Mouse (Mus musculus) liver, embryonic 14.5 days (tissue): ENCODE results near the gene Shisa5.

Experiments
- CTCF ChIP-seq: IDR thresholded peaks from 2 replicates; pipeline ENCODE4 v1.5.1; 2016; ENCODE audit warnings: antibody characterized with exemption, low read depth, control low read depth
- EP300 ChIP-seq: IDR thresholded peaks from 2 replicates; pipeline ENCODE4 v1.6.1; 2016; ENCODE audit warnings: antibody characterized with exemption, low read depth

DNA sequence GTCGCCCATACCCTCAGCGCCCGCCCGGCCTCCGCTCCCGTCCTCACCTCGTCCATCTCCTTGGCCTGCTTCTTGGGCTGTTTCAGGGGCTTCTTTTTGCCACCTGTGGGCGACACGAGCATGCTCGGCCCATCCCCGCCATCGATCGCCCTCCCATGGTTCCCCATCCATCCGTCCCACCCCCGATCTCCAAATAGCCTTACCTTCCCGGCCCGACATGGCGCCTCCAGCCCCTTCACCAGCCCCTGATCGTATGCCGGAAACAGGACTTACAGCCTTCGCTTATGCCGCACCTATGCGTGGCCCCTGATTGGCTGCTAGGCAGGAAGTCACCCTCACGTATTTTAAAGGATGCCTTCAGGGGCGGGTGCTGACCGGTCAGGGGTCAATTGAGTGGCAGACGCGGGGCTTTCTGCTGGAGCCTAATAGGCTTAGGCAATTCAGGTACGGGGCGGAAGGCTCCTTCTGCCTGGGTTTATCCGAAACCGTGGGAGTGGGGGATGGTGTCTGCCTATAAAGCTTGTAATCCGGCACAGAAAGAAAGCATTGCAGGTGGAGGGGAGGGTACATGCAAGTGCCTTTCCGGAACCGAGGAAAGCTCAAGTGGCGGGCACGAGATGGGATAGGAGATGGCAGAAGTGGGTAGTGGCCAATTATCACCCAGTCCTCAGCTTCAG lies 43.9 kb downstream of the Shisa5 start, which contains the start of the genes Ccdc51 and Tma7:
- TF ChIP-seq CTCF (no peak), EP300 (no peak)
